Mouse (Mus musculus) left cerebral cortex, adult 11 months (tissue): ENCODE results near the gene Mus81.

ENCODE experiments used
- DNase-seq: peaks from one replicate; pipeline ENCODE4 v3.0.0; 2022; ENCODE audit warnings: low spot score

Mus81 gene

GRCm38 (mm10) chr19:5444954-5445353 lies 43.2 kb downstream of the Mus81 start:
- no peak for DNase-seq

- no peak for DNase-seq
These were observed 43.8 kb downstream of the Mus81 start for GRCm38 (mm10) chr19:5444371-5444908.

GRCm38 (mm10) chr19:5433951-5434350 lies 54.3 kb downstream of the Mus81 start:
- DNase-seq, result no peak

- no peak for DNase-seq
These were observed 55.0 kb downstream of the Mus81 start for GRCm38 (mm10) chr19:5432992-5433852.
